Mouse (Mus musculus) testis, adult 2 months (tissue): ENCODE data around the gene Tmc6.

Experiments
- CTCF ChIP-seq: fragments of 200-500 bp; IDR thresholded peaks from 2 replicates; pipeline ENCODE4 v1.5.1; 2012; ENCODE audit warnings: low read depth, mild to moderate bottlenecking, inconsistent platforms, low read length, moderate library complexity; ENCODE audit not compliant: control insufficient read depth, insufficient read depth, insufficient replicate concordance
- POLR2A ChIP-seq: fragments of 200-500 bp; IDR thresholded peaks from 2 replicates; pipeline ENCODE4 v1.6.1; 2012; ENCODE audit warnings: low read depth, mild to moderate bottlenecking, inconsistent platforms, low read length, moderate library complexity; ENCODE audit not compliant: control insufficient read depth

GRCm38 (mm10) chr11:117736037-117736689, 45.8 kb downstream of the Tmc6 start:
- TF ChIP-seq CTCF (no peak), POLR2A (no peak)
